Mouse (Mus musculus) left cerebral cortex, adult 18-20 months (tissue): ENCODE data around the gene Kirrel. TPM values are rescaled to one million over a fixed set of nuclear protein-coding genes. Genes with fewer than 3 reads are reported as not detected.

Experiments used
- DNase-seq, 2 experiments: peaks; one replicate each; pipeline ENCODE4 v3.0.0; 2021 to 2022; ENCODE audit warnings: low spot score in 2 of 2, mixed read lengths in 1 of 2
- total RNA-seq, 2 experiments: library from RNA; stranded (reverse); gene quantifications; 2 replicates each; pipeline ENCODE4 v1.2.3; 2021

Kirrel gene
- total RNA-seq, 2 experiments from 2014 or later, result 3.9 to 4.2 TPM

- no peak for DNase-seq
These were observed 5.8 kb downstream of the Kirrel start for GRCm38 (mm10) chr3:87168756-87169155.

- no peak for DNase-seq
These were observed 6.9 kb downstream of the Kirrel start for GRCm38 (mm10) chr3:87167621-87168020.

- no peak for DNase-seq
These were observed 9.2 kb downstream of the Kirrel start for GRCm38 (mm10) chr3:87165291-87165881.

GRCm38 (mm10) chr3:87164099-87164815 lies 10.3 kb downstream of the Kirrel start:
- DNase-seq, result no peak

- DNase-seq, result no peak
These were observed 11.4 kb downstream of the Kirrel start for GRCm38 (mm10) chr3:87163116-87163515.

GRCm38 (mm10) chr3:87162380-87162779 lies 12.2 kb downstream of the Kirrel start:
- no peak for DNase-seq

DNA sequence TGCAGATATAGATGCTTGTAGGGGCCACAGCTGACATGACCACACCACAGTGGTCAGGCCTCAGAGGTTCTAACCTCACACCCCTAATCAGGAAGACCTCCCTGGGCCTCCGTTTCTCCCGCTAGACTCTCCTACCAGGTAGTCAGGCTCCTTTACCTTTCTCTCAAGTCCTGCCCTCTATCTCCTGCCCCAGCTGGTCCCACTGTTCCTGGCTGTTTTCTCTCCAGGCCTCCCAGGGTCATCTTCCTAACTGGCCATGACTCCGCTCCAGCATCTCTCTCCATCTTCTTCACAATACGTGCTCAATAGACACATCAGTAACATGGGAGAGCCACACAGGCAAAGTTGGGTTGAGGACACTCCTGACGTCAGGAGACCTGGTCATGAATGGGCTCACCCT lies 12.9 kb downstream of the Kirrel start:
- DNase-seq, result no peak

GRCm38 (mm10) chr3:87160819-87161509 lies 13.6 kb downstream of the Kirrel start:
- no peak for DNase-seq

DNA sequence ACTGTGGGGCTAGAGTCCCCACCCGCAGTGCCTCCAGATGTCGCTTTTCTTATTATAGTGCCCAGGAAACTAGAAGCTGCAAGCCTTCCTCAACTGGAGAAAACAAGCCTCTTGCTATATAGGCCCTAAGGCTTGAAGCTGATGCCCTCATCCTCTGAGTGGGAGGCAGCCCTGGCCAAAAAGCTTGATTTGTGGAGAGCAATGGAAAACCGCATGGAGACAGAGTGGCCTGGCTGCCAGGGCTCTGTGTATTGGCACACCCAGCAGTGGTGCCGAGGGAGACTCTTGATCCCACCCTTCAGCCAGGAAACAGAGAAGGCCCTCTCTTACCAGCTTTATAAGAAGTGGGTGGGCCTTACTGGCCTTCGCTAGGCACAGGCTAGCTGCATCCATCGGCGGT lies 15.4 kb downstream of the Kirrel start:
- no peak for DNase-seq

- DNase-seq, result no peak
These were observed 16.7 kb downstream of the Kirrel start for GRCm38 (mm10) chr3:87157767-87158291.

DNA sequence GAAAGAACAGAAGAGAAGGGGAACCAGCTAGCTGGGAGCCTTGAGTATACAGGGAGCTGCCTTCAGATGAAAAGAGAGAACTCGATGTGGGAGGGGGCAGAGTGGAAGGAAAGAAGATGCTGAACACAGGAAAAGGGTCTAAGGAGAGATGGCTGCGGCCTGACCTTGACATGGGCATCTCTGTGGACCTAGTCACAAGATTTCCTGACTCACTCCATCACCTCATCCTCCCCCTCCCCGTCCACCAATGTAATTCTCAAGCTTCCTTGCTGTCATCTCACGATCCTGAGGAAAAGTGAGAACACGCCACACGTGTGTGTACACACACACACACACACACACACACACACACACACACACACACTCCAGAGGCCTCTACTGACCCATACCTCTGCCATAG lies 17.2 kb downstream of the Kirrel start:
- DNase-seq, result no peak

DNA sequence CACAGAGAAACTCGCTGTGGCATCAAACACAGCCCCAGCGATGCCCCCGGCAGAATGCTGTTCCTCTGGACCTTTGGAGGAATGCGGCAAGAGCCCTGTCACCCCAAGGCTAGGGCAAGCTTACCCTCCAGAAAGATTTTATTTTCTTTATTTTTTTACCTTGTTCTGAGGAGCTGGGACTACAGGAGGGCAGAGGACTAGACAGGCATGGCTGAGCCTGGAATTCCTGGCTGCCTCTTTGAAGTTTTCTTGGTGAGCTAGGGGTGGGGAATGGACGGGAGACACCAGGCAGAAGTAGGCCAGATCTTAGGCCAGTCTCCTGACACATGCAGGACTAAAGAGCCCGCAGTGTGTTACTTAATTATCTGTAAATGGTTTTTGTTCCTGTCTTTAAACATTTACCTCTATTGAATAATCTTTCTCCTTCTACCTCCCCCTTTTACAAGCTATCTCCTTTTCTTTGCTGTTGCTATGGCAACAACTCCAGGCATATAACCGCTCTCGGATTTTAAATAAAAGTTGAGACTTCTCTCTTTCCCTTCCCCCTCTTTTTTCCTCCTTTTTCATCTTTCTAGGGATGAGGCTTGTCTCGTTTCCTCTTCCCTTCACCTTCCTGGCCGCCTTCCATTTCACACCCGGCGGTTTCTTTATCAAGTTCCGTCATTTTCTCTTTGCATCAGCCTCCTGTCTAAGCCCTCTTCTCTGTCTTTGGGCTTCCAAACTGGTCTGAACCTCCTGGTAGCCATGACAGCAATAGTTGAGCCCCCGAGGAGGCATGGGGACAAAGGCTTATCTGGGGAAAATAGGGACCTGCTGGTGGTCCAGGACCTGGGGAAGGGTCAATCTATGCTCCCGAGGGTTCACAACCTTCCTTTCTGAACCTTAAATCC lies 19.9 kb downstream of the Kirrel start:
- no peak for DNase-seq

DNA sequence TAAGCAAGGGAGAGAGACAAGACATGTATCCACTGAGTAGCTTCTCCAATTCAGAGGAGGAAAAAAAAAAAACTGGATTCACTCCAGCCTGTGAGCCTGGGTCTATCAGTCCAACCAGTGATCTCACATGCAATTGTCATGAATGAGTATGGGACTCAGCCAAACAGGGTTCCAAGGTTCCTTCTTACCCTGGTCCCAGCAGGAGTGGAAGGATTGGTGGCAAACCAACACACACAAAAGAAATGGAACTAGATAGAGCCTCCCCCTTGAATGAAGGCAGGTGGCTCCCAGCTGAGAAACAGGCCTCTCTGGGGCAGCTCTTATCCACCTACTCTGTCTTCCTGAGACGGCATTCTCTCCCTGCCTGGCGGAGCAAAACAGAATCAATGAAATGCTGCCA lies 21.5 kb downstream of the Kirrel start:
- DNase-seq, result no peak

DNA sequence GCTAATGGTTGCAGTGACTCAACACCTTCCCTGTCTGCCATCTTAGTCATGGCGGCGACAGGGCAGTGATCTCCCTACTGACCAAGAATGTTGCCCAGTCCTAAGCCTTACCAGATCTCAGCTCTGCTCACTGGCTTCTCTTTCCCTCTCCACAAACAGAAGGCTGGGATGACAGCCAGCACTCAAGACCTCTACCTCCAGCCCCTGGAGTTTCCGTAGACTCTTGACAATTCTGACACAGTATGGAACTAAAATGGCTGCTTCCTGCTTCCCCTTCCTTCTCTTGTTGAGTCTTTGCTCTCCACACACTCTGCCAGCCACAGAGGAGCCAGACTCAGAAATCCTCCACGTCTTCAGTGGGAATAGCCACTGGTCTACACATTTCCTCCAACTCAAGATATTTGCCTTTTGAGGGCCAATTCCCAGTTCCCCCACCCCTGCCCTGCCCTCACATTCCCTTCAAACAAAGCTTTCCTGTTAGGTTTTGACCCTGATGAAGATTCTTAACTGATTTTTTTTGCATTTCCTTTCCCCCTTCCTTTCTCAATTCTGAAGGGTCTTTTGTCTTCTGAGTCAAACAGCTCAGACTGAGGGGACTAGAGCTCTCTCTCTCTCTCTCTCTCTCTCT lies 22.3 kb downstream of the Kirrel start:
- no peak for DNase-seq

DNA sequence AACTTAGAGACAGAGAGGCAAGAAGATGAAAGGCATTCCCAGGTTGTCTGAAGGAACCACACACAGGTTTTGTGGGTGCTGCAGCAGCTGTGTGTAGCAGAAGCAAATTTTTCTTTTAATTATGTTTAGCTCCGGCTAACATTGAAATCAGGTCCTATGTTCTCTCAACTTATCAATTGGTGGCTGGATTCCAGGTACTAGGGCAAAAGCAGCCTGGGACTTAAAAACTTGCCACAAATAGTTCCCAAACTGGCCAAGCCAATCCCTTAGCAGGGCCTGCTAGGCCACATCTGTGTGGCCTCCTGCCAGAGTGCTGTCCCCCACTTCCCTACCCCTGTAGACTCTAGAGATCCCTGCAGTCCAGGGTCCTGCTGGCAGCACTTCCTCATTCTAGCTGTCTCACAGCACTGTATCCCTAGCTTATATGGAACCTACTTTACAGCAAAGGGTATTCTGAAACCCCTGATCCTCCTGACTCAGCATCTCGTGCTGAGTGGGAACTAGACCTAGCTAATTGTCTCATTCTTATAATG lies 23.2 kb downstream of the Kirrel start:
- DNase-seq, result no peak

DNA sequence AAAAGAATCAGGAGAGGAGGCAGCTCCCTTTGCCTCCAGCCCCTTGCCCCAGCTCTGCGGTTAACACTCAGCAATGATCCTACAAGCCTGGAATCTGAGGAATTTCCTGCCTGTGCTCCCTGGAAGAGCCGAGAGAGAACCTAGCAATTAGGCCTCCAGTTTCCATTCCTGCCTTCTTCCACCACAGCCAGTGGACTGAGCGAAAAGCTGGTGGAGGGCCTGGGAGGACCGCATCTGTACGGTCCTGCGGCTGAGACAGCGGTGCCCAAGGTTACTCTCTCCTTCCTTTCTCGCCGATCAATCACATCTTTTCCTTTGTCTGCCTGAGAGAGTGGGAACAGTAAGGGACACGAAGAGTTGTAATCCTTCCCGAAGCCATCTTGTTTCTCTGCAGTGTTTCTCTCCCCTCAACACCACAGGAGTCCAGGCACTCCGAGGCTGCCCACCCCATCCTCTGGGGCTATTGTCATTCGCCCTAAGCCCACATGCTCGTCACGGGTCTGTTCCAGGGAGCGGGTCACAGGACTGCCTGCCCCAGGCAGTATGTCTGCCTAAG lies 23.8 kb downstream of the Kirrel start:
- no peak for DNase-seq

- no peak for DNase-seq
These were observed 24.4 kb downstream of the Kirrel start for GRCm38 (mm10) chr3:87150056-87150688.

DNA sequence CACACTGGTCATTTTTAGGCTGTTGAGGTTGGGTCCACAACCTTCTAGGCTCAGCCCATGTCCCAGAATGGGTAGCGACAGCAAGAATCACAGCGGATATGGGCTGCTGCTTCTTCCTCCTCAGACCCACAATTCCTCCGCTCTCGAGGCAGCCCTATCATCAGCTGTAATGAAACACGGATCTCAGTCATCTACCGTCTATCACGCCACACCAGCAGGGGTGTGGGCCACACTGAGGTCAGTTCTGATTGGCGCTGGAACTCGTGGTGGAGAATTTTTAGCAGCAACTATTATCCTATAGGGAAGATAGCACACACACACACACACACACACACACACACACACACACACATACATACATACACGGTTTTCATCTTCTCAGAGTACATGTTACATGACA lies 25.1 kb downstream of the Kirrel start:
- no peak for DNase-seq

GRCm38 (mm10) chr3:87144476-87145240 lies 29.9 kb downstream of the Kirrel start:
- DNase-seq, result no peak
